Mouse (Mus musculus): Measurements from ENCODE around the gene Prrg3. TPM values are rescaled to one million over a fixed set of nuclear protein-coding genes. Genes with fewer than 3 reads are reported as not detected.

The Prrg3 gene
- total RNA-seq (2021) (1 to 10 TPM; 4.5 to 6.8 TPM), polyA plus RNA-seq (2012; rRNA removed) (4.9 and 6.7 TPM in 2 replicates)
- long read RNA-seq, partial matches to known transcripts: 0 of 3 reads
- long read RNA-seq, other reads (novel, unspliced or antisense): 3 of 3 reads

- Histone ChIP-seq H3K27me3 (ENCODE audit: control insufficient read depth, insufficient read depth, low read length) (no peaks in the 10 kb centered on the region), H3K4me1 (ENCODE audit: control insufficient read depth, insufficient read depth, low read length) (no peaks in the 10 kb centered on the region; the same call in 1 of the 2 replicates), H3K4me3 (peak within 1 kb of the TSS; percentile 49), H3K79me2 (replicated peaks; ENCODE audit: control insufficient read depth, insufficient read depth, low read length) (no peaks in the 10 kb centered on the region), H3K36me3 (ENCODE audit: control insufficient read depth, insufficient read depth, low read length) (no peaks in the 10 kb centered on the region), H3K27ac (peak within 1 kb of the TSS; percentile 63), H3K9ac (ENCODE audit: low read depth, low read length) (peak within 1 kb of the TSS; percentile 67)
- intact Hi-C loops (cut with DNase I): loop anchor here (5.0 kb wide), 1 partner anchor 50 kb away; no protein-coding TSS in a partner anchor
- TF ChIP-seq CTCF (IDR thresholded peaks at IDR 0.05) (no peak), POLR2A (IDR thresholded peaks at IDR 0.05; ENCODE audit: insufficient read depth, low read depth, low read length) (no peak), EP300 (IDR thresholded peaks at IDR 0.05; ENCODE audit: insufficient read depth, low read depth, low read length) (no peak)
- DNase-seq: peak; percentile 51 to 57
- WGBS: 20% methylated on average over 67 of the region's 72 CpGs
Measured at GRCm38 (mm10) chrX:71962073-71963051, at the start of gene Prrg3. Gene Prrg3, plus strand, starts transcription at chrX:71962624.

GRCm38 (mm10) chrX:71946631-71947030 is 15.8 kb upstream of the Prrg3 start:
- TF ChIP-seq POLR2A (IDR thresholded peaks at IDR 0.05; ENCODE audit: insufficient read depth, low read depth, low read length) (no peak), EP300 (IDR thresholded peaks at IDR 0.05; ENCODE audit: insufficient read depth, low read depth, low read length) (no peak), CTCF (IDR thresholded peaks at IDR 0.05) (peak; percentile 79)
- WGBS: 21% methylated on average over 3 of the region's 3 CpGs

GRCm38 (mm10) chrX:71958366-71958765 is 4.1 kb upstream of the Prrg3 start:
- H3K27ac ChIP-seq: no peak overlapping the region
- H3K4me1 ChIP-seq (ENCODE audit: control insufficient read depth, insufficient read depth, low read length): no peaks in the 10 kb centered on the region
- no peak for TF ChIP-seq EP300 (IDR thresholded peaks at IDR 0.05; ENCODE audit: insufficient read depth, low read depth, low read length)
- TF ChIP-seq CTCF (IDR thresholded peaks at IDR 0.05): no peak
- TF ChIP-seq POLR2A (IDR thresholded peaks at IDR 0.05; ENCODE audit: insufficient read depth, low read depth, low read length): no peak
- no peak overlapping the region for H3K9ac ChIP-seq (ENCODE audit: low read depth, low read length)
- H3K36me3 ChIP-seq (ENCODE audit: control insufficient read depth, insufficient read depth, low read length): no peaks in the 10 kb centered on the region
- no peak for DNase-seq
- no peaks in the 10 kb centered on the region for H3K27me3 ChIP-seq (ENCODE audit: control insufficient read depth, insufficient read depth, low read length)
- intact Hi-C loops (cut with DNase I): no loop called here
- no peaks in the 10 kb centered on the region for H3K79me2 ChIP-seq (replicated peaks; ENCODE audit: control insufficient read depth, insufficient read depth, low read length)
- no peak overlapping the region for H3K4me3 ChIP-seq

More at GRCm38 (mm10) chrX:71946631-71947030, 15.8 kb upstream of the Prrg3 start:
- Histone ChIP-seq H3K4me3 (no peak overlapping the region), H3K36me3 (ENCODE audit: control insufficient read depth, insufficient read depth, low read length) (no peaks in the 10 kb centered on the region), H3K4me1 (ENCODE audit: control insufficient read depth, insufficient read depth, low read length) (no peaks in the 10 kb centered on the region), H3K27ac (no peak overlapping the region), H3K27me3 (ENCODE audit: control insufficient read depth, insufficient read depth, low read length) (no peaks in the 10 kb centered on the region), H3K79me2 (replicated peaks; ENCODE audit: control insufficient read depth, insufficient read depth, low read length) (no peaks in the 10 kb centered on the region), H3K9ac (ENCODE audit: low read depth, low read length) (no peak overlapping the region)
- intact Hi-C loops (cut with DNase I): loop anchor here (1.0 to 2.0 kb wide), 2 partner anchors 148 to 298 kb away; no protein-coding TSS in a partner anchor
- DNase-seq: peak; percentile 15 to 54

GRCm38 (mm10) chrX:71963275-71963912 is 970 bp downstream of the Prrg3 start:
- WGBS: 28% methylated on average over 9 of the region's 9 CpGs
- no peak for DNase-seq
- Histone ChIP-seq H3K27ac (peak overlapping the region; percentile 63), H3K79me2 (replicated peaks; ENCODE audit: control insufficient read depth, insufficient read depth, low read length) (no peaks in the 10 kb centered on the region), H3K36me3 (ENCODE audit: control insufficient read depth, insufficient read depth, low read length) (no peaks in the 10 kb centered on the region), H3K9ac (ENCODE audit: low read depth, low read length) (peak overlapping the region; percentile 67), H3K4me3 (peak overlapping the region; percentile 49), H3K4me1 (ENCODE audit: control insufficient read depth, insufficient read depth, low read length) (no peaks in the 10 kb centered on the region; the same call in 1 of the 2 replicates), H3K27me3 (ENCODE audit: control insufficient read depth, insufficient read depth, low read length) (no peaks in the 10 kb centered on the region)
- TF ChIP-seq POLR2A (IDR thresholded peaks at IDR 0.05; ENCODE audit: insufficient read depth, low read depth, low read length) (no peak), EP300 (IDR thresholded peaks at IDR 0.05; ENCODE audit: insufficient read depth, low read depth, low read length) (no peak), CTCF (IDR thresholded peaks at IDR 0.05) (no peak)
- intact Hi-C loops (cut with DNase I): loop anchor here (5.0 kb wide), 1 partner anchor 49 kb away; no protein-coding TSS in a partner anchor

- Histone ChIP-seq H3K27me3 (ENCODE audit: control insufficient read depth, insufficient read depth, low read length) (no peaks in the 10 kb centered on the region), H3K4me3 (no peak overlapping the region), H3K79me2 (replicated peaks; ENCODE audit: control insufficient read depth, insufficient read depth, low read length) (no peaks in the 10 kb centered on the region), H3K9ac (ENCODE audit: low read depth, low read length) (no peak overlapping the region), H3K36me3 (ENCODE audit: control insufficient read depth, insufficient read depth, low read length) (no peaks in the 10 kb centered on the region), H3K27ac (no peak overlapping the region), H3K4me1 (ENCODE audit: control insufficient read depth, insufficient read depth, low read length) (no peaks in the 10 kb centered on the region; the same call in 1 of the 2 replicates)
- 89% methylated on average over 1 of the region's 1 CpGs for WGBS
- no peak for DNase-seq
- intact Hi-C loops (cut with DNase I): no loop called here
- TF ChIP-seq CTCF (IDR thresholded peaks at IDR 0.05) (no peak), POLR2A (IDR thresholded peaks at IDR 0.05; ENCODE audit: insufficient read depth, low read depth, low read length) (no peak), EP300 (IDR thresholded peaks at IDR 0.05; ENCODE audit: insufficient read depth, low read depth, low read length) (no peak)
Measured at GRCm38 (mm10) chrX:71968216-71968615, 5.8 kb downstream of the Prrg3 start.
